Mouse (Mus musculus): ENCODE results near the gene Vps53.

DNA sequence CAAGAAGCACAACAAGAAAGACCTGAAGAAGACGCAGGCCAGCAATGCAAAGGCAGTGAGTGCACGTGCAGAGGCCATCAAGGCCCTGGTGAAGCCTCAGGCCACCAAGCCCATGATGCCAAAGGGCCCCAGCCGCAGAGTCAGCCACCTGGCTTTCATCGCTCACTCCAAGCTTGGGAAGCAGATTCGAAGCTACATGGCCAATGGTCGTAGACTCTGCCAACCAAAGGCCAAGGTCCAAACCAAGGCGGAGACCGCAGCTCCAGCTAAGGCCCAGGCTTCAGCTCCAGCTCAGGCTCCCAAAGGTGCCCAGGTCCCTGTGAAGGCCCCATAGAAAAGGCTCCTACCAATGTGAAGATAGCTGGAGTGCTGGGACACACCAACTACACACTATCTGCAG lies 35.1 kb downstream of the Vps53 start:
- TF ChIP-seq CTCF (IDR thresholded peaks at IDR 0.05; ENCODE audit: extremely low read depth, insufficient read depth, low read length) (no peak), POLR2A (IDR thresholded peaks at IDR 0.05; ENCODE audit: extremely low read depth, insufficient read depth, low read length) (no peak)

Measured in cortical plate, adult 2 months (tissue).